Mouse (Mus musculus) heart, embryonic 13.5 days (tissue): ENCODE data around the gene Mosmo. TPM values are rescaled to one million over a fixed set of nuclear protein-coding genes. Genes with fewer than 3 reads are reported as not detected.
A peak's percentile ranks its signal among the peaks of the same experiment; 100 is the strongest.
"Not testable (repeated sequence)": the region's sequence is repeated elsewhere in the genome, so short reads cannot be mapped to it uniquely, and the experiment has no call there.

Experiments
- ATAC-seq: fragments of 200-750 bp; cut with Nextera tagmentation; 2 replicates; pipeline ENCODE4 v1.8.0; 2017; ENCODE audit warnings: moderate TSS enrichment; ENCODE audit not compliant: insufficient number of reproducible peaks, low FRiP score, low TSS enrichment; ENCODE audit errors: extremely low read depth
- H3K27ac ChIP-seq: fragments of 300-500 bp; sonication (generic); replicated peaks from 2 replicates; pipeline ENCODE4 v1.5.1; 2015; ENCODE audit warnings: moderate library complexity, mild to moderate bottlenecking, inconsistent platforms
- H3K27me3 ChIP-seq: fragments of 300-500 bp; sonication (generic); replicated peaks from 2 replicates; pipeline ENCODE4 v1.6.1; 2015; ENCODE audit warnings: mild to moderate bottlenecking, inconsistent platforms
- H3K36me3 ChIP-seq: fragments of 300-500 bp; sonication (generic); 2 replicates; pipeline ENCODE4 v1.6.1; 2015; ENCODE audit warnings: mild to moderate bottlenecking, inconsistent platforms
- H3K4me1 ChIP-seq: fragments of 300-500 bp; sonication (generic); 2 replicates; pipeline ENCODE4 v1.6.1; 2015; ENCODE audit warnings: inconsistent platforms
- H3K4me2 ChIP-seq: fragments of 300-500 bp; sonication (generic); 2 replicates; pipeline ENCODE4 v1.6.1; 2015; ENCODE audit warnings: inconsistent platforms, mild to moderate bottlenecking, moderate library complexity
- H3K4me3 ChIP-seq: fragments of 300-500 bp; sonication (generic); 2 replicates; pipeline ENCODE4 v1.5.1; 2015; ENCODE audit warnings: moderate library complexity, mild to moderate bottlenecking, inconsistent platforms
- H3K9ac ChIP-seq: fragments of 300-500 bp; sonication (generic); 2 replicates; pipeline ENCODE4 v1.6.1; 2015; ENCODE audit warnings: inconsistent platforms, mild to moderate bottlenecking, moderate library complexity
- H3K9me3 ChIP-seq: fragments of 300-500 bp; sonication (generic); 2 replicates; pipeline ENCODE4 v1.6.1; 2016; ENCODE audit warnings: inconsistent platforms
- WGBS: fragments of 180-500 bp; shearing (Covaris S2); methylation state at CpG from one replicate; pipeline ENCODE4 v1.1.7; 2015; ENCODE audit warnings: mixed read lengths; 5-methylcytosine and 5-hydroxymethylcytosine counted together
- polyA plus RNA-seq: library from polyadenylated mRNA; unstranded; fragments of >200 nt; fragmentation: Nextera tagmentation; extraction: Ambion mirVana; gene quantifications from 2 replicates; pipeline ENCODE4 v1.2.1, GENCODE M21; 2015

Gene Mosmo
- polyA plus RNA-seq, 1 experiment from 2014 or later: 8.5 TPM

DNA sequence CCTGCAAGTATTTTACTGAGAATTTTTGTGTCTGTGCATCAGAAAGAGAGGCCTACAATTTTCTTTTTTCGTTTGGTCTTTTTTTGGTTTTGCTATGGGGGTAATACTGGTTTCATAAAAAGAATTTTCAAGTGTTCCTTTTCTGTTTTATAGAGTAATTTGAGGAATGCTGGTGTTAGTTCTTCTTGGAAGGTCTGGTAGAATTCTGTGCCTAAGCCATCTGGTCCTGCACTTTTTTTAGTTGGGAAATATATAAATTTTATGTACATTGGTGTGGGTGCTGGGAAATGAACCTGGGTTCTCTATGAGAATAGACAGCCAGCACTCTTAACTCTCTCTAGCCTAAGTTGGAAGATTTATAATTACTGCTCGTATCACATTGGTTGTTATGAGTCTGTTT, 34.7 kb downstream of the Mosmo start:
- Histone ChIP-seq H3K9ac (no peak overlapping the region), H3K4me1 (0 out of 2 replicates have a peak, but pooled peaks cover 6% of the 10 kb centered on the region), H3K36me3 (0 out of 2 replicates have a peak, but pooled peaks cover 3% of the 10 kb centered on the region), H3K27ac (no peak overlapping the region), H3K4me2 (no peak overlapping the region), H3K4me3 (no peak overlapping the region), H3K9me3 (no peaks in the 10 kb centered on the region), H3K27me3 (no peaks in the 10 kb centered on the region)
- WGBS: 94% methylated on average over 2 of the region's 2 CpGs
- no peak for ATAC-seq

DNA sequence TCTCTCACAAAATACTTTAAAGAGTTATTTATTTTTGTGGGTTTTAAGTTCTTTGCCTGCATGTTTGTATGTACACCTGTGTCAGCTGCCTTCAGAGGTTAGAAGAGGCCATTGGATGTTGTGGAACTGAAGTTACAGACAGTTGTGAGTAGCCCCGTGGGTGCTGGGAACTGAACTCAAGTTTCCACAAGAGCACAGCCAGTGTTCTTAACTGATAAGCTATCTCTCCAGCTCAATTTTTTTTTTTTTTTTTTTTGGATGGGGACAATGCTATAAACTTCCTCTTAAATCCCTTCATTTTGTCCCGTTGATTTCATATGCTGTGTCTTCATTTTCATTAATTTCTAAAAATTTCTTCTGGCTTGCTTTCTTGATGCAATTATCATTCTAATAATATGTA, 35.8 kb downstream of the Mosmo start:
- 76% methylated on average over 2 of the region's 2 CpGs for WGBS
- no peak overlapping the region for H3K4me3 ChIP-seq
- ATAC-seq: no peak

DNA sequence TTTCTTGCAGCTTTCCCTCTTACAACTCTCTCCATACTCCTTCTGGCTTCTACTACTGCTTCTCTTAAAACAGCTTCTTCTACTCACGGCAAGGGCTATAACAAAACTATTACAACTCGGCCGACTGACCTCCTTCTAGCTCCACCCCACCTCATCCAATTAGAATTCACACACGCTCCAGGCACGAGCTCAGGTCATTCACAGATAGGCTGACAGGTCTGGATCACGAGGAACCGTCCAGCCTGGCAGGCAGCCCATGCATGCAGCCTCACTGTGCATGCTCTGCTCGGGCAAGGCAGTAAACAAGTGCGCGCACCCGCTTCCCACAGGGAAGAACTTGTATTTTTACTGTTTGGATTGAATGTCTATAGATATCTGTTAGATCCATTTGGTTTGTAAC, 36.5 kb downstream of the Mosmo start:
- peak overlapping the region; percentile 27 for H3K4me2 ChIP-seq
- not testable (repeated sequence) for H3K9ac ChIP-seq, ATAC-seq, H3K27me3 ChIP-seq, H3K36me3 ChIP-seq, H3K9me3 ChIP-seq, H3K4me3 ChIP-seq
- peaks cover 12% of the 10 kb centered on the region; the same call in 1 of the 2 replicates for H3K4me1 ChIP-seq
- H3K27ac ChIP-seq: peak overlapping the region; percentile 53
- 64% methylated on average over 11 of the region's 11 CpGs for WGBS

More for the DNA sequence above, 35.8 kb downstream of the Mosmo start:
- Histone ChIP-seq H3K9ac (no peak overlapping the region), H3K9me3 (no peaks in the 10 kb centered on the region), H3K27me3 (no peaks in the 10 kb centered on the region), H3K27ac (no peak overlapping the region), H3K4me2 (no peak overlapping the region), H3K36me3 (0 out of 2 replicates have a peak, but pooled peaks cover 3% of the 10 kb centered on the region), H3K4me1 (peaks cover 12% of the 10 kb centered on the region; the same call in 1 of the 2 replicates)

DNA sequence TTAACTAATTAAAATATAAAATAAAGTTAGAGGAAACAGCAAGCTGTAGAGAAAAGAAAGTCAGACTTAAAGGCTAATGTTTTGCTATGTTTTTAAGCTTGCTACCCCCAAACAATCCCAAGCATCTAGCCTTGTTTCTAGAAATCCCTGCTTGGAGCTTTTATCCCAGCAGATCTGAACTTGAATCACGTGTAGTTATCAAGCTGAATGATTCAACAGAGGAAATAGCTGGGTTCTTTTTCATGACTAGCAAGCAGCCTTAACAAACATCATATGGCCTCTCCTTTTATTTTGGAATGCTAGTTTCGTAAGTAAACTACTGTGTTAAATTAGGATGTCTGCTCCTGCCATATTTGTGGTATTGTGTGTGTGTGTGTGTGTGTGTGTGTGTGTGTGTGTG, 39.8 kb downstream of the Mosmo start:
- 0 out of 2 replicates have a peak, but pooled peaks cover 8% of the 10 kb centered on the region for H3K36me3 ChIP-seq
- peaks cover 12% of the 10 kb centered on the region; the same call in 1 of the 2 replicates for H3K4me1 ChIP-seq
- no peak overlapping the region for H3K4me3 ChIP-seq
- no peak for ATAC-seq
- no peak overlapping the region for H3K9ac ChIP-seq
- 71% methylated on average over 2 of the region's 2 CpGs for WGBS
- H3K9me3 ChIP-seq: no peaks in the 10 kb centered on the region
- no peak overlapping the region for H3K27ac ChIP-seq
- no peaks in the 10 kb centered on the region for H3K27me3 ChIP-seq
- H3K4me2 ChIP-seq: no peak overlapping the region

DNA sequence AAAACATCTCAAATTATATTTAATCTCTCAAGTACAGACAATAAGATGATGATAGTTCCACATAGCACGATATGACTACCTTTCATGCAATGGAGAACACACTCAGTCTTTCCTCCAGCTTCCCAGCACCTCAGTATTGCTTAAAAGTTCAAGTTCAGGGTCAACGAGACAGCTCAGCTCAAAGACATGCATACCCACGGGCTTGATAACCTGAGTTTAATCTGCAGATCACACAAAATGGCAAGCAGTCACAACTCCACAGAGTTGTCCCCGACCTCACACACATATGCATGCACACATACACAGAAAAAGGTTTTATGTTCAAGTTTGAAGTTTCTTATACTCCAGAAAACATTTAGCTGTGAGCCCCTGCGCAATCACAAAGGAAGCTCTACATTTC, 43.6 kb downstream of the Mosmo start:
- Histone ChIP-seq H3K27me3 (no peaks in the 10 kb centered on the region), H3K9me3 (no peaks in the 10 kb centered on the region), H3K4me2 (no peak overlapping the region), H3K27ac (no peak overlapping the region), H3K4me1 (peaks cover 20% of the 10 kb centered on the region), H3K4me3 (no peak overlapping the region), H3K36me3 (peaks cover 6% of the 10 kb centered on the region; the same call in 1 of the 2 replicates), H3K9ac (no peak overlapping the region)
- ATAC-seq: no peak
- WGBS: 83% methylated on average over 5 of the region's 5 CpGs

DNA sequence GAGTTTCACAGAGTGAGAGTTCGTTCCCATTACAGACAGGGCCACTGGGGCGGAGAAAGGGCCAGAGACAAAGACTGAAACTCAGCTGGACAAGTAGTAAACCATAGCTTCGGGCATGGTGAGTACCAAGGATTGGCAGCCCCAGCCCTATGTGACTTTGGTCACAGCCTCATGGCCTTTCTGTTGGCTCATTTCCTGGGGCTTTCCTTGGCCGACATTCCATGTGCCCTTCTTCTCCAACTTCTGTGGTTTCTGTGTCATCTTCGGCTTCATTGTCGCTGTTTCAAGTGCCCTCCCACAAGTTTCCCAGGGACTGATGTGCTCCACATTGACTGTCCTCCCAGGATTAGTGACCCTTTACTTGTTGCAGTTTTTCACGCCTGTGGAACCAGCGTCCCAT, 44.0 kb downstream of the Mosmo start:
- no peak for ATAC-seq
- 87% methylated on average over 8 of the region's 8 CpGs for WGBS

DNA sequence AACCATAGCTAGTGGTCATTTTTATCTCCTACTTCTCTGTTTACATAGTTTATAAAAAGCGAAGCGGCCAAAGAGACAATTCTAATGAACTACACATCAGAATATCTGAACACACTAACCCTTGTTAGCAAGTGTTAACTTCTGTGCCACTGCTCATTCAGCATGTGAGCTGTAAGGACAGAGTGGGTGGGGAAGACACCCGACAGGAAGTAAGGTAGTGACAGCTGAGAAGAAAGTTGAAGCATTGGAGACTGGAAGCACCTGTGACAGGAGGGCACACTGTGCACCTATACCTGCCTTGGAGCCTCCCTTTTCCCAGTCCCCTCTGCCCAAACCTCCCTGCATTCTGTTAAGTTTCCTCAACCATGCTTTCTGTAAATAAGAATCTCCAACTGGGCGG, 44.6 kb downstream of the Mosmo start:
- Histone ChIP-seq H3K4me3 (no peak overlapping the region), H3K4me2 (no peak overlapping the region), H3K4me1 (peaks cover 20% of the 10 kb centered on the region), H3K27ac (no peak overlapping the region), H3K9ac (no peak overlapping the region), H3K36me3 (peaks cover 11% of the 10 kb centered on the region; the same call in 1 of the 2 replicates), H3K9me3 (no peaks in the 10 kb centered on the region), H3K27me3 (no peaks in the 10 kb centered on the region)
- no peak for ATAC-seq
- WGBS: 87% methylated on average over 4 of the region's 4 CpGs

More for the DNA sequence above, 44.0 kb downstream of the Mosmo start:
- Histone ChIP-seq H3K36me3 (peaks cover 10% of the 10 kb centered on the region; the same call in 1 of the 2 replicates), H3K9ac (no peak overlapping the region), H3K27me3 (no peaks in the 10 kb centered on the region), H3K4me1 (peaks cover 20% of the 10 kb centered on the region), H3K9me3 (no peaks in the 10 kb centered on the region), H3K27ac (no peak overlapping the region), H3K4me2 (no peak overlapping the region), H3K4me3 (no peak overlapping the region)

DNA sequence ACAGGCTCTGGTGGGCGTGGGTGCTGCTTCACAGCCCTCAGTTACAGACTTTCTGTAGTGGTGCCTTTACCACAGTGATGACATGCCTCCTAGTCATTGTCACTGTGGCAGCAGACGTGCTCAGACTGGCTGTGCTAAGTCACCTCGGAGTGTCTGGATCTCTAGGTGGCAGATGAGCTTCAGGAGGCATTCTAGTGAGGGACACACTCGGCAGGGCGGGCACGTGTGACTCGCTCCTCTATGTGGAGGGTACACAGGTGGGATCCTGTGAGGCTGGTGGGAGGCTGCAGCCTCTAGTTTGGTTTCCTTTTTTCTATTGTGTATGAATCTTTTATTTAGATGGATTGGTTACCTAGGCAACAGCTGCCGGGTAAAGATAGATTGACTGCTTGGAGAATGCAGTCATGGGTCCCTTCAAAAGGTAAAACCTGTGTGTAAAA, 45.4 kb downstream of the Mosmo start:
- no peaks in the 10 kb centered on the region for H3K27me3 ChIP-seq
- H3K27ac ChIP-seq: no peak overlapping the region
- 73% methylated on average over 8 of the region's 8 CpGs for WGBS
- H3K36me3 ChIP-seq: peaks cover 11% of the 10 kb centered on the region; the same call in 1 of the 2 replicates
- H3K4me3 ChIP-seq: no peak overlapping the region
- no peaks in the 10 kb centered on the region for H3K9me3 ChIP-seq
- no peak for ATAC-seq
- H3K4me1 ChIP-seq: peaks cover 19% of the 10 kb centered on the region
- H3K4me2 ChIP-seq: no peak overlapping the region
- H3K9ac ChIP-seq: no peak overlapping the region

DNA sequence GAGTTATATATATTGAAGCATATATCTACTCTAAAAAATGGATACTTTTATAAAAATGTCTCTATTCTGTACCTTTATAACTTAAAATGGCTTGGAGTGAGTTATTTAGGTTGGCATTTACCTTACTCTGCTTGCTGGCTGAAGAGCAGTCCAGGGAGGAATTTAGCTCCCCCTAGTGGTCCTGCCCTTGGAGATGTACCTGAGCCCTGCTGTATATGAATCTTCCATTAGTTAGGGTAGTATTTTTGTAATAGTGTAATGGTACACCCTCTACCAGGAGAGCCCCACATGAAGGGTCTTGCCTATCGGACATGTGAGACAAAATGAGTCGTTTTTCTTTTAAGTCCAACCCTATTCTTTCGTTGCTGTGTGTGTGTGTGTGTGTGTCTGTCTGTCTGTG, 50.2 kb downstream of the Mosmo start:
- no peak overlapping the region for H3K4me3 ChIP-seq

DNA sequence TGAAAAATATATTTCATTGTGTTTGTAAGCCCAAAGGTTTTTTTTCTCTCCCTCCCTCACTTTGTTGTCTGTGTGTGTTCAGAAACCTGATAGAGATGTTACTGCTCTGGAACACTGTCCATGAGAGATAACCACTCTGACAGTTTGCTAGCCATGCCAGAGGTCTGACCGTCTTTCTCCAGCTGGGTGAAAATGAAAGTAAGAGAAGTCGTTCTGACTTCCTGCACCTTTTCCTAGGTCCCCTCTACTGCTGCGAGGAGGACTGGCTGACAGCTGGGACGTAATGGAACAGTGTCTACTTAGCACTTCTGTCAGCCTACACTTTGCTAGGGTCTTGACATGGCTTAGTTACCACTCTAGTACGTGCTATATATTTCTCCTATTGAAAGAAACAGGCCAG, 52.2 kb downstream of the Mosmo start:
- peak overlapping the region; percentile 54 for H3K4me2 ChIP-seq
- no peaks in the 10 kb centered on the region for H3K27me3 ChIP-seq
- peak overlapping the region; percentile 45; the same call in 1 of the 2 replicates for H3K27ac ChIP-seq
- 39% methylated on average over 5 of the region's 5 CpGs for WGBS
- peaks cover 11% of the 10 kb centered on the region; the same call in 1 of the 2 replicates for H3K4me1 ChIP-seq
- peaks cover 25% of the 10 kb centered on the region for H3K36me3 ChIP-seq
- no peaks in the 10 kb centered on the region for H3K9me3 ChIP-seq
- peak overlapping the region; percentile 59; the same call in 1 of the 2 replicates for H3K9ac ChIP-seq
- peak overlapping the region; percentile 6; the same call in 1 of the 2 replicates for H3K4me3 ChIP-seq
- no peak for ATAC-seq

More for the DNA sequence above, 50.2 kb downstream of the Mosmo start:
- H3K9ac ChIP-seq: no peak overlapping the region
- H3K4me1 ChIP-seq: peaks cover 23% of the 10 kb centered on the region
- H3K27ac ChIP-seq: no peak overlapping the region
- no peak overlapping the region for H3K4me2 ChIP-seq
- H3K36me3 ChIP-seq: peaks cover 22% of the 10 kb centered on the region
- H3K9me3 ChIP-seq: no peaks in the 10 kb centered on the region
- ATAC-seq: no peak
- H3K27me3 ChIP-seq: no peaks in the 10 kb centered on the region
- WGBS: 83% methylated on average over 3 of the region's 3 CpGs

DNA sequence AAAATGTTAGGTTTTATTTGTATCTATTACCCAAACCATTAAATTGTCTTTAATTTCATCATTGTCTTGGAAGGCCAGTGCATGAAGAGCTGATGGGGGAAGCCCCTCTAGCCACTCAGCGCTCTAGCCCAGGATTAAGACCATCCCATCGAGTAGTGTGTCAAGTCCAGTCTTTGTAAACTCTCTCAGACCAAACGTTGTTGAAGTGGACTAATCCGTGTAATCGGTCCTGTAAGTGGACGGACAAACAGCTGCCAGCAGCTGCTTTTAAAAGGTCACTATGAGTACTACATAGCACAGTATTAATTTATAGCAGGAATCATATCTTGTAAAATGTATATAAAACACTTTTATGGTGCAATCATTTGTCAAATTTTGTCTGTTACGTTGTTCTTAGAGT, 55.5 kb downstream of the Mosmo start:
- no peak for ATAC-seq

DNA sequence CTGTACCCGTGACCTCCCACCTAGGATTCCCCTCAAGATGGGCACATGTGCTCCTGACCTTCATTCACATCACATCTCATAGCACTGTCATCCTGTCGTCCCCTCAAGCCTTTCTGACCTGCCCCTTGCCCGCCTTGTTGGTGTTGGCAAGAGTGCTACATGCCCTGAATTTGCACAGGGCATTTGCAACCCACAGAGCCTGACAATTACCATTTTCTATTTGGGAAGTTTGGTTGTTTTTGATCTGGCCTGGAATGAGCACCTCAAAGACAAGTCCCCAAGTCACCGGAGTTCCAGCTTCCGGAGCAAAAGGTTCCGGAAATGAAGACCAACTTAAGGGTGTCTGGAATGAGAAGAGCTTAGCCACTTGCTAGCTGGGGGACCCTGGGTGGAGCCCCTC, 61.6 kb downstream of the Mosmo start, which contains the start of gene Vwa3a:
Gene Vwa3a, plus strand, starts transcription at position 301 of the 400 bp plus-strand sequence.
- peak within 1 kb of the TSS; percentile 36; the same call in 1 of the 2 replicates for H3K27ac ChIP-seq
- no peaks in the 10 kb centered on the region for H3K9me3 ChIP-seq
- H3K4me3 ChIP-seq: no peak within 1 kb of the TSS
- no peak for ATAC-seq
- peaks cover 23% of the 10 kb centered on the region for H3K4me1 ChIP-seq
- peak within 1 kb of the TSS; percentile 53; the same call in 1 of the 2 replicates for H3K9ac ChIP-seq
- H3K36me3 ChIP-seq: peaks cover 5% of the 10 kb centered on the region; the same call in 1 of the 2 replicates
- 59% methylated on average over 6 of the region's 6 CpGs for WGBS
- H3K4me2 ChIP-seq: peak within 1 kb of the TSS; percentile 27
- H3K27me3 ChIP-seq: no peaks in the 10 kb centered on the region

More for the DNA sequence above, 55.5 kb downstream of the Mosmo start:
- no peaks in the 10 kb centered on the region for H3K27me3 ChIP-seq
- H3K27ac ChIP-seq: no peak overlapping the region
- no peak overlapping the region for H3K9ac ChIP-seq
- H3K36me3 ChIP-seq: peaks cover 21% of the 10 kb centered on the region
- no peak overlapping the region for H3K4me2 ChIP-seq
- no peaks in the 10 kb centered on the region for H3K9me3 ChIP-seq
- 74% methylated on average over 7 of the region's 7 CpGs for WGBS
- H3K4me1 ChIP-seq: peaks cover 9% of the 10 kb centered on the region; the same call in 1 of the 2 replicates
- H3K4me3 ChIP-seq: no peak overlapping the region
